Mouse (Mus musculus) MEL-GATA-1-ER (cell line): ENCODE data around the gene Pars2.

Experiments
- DNase-seq: peaks from one replicate; pipeline ENCODE4 v3.0.0-alpha.2; 2012; ENCODE audit warnings: low read depth; ENCODE audit errors: extremely low read depth

The Pars2 gene

GRCm38 (mm10) chr4:106700798-106701197 lies 49.9 kb downstream of the Pars2 start:
- DNase-seq: no peak

- DNase-seq: no peak
Measured at GRCm38 (mm10) chr4:106703956-106704355, 53.1 kb downstream of the Pars2 start.

- no peak for DNase-seq
Measured at GRCm38 (mm10) chr4:106704416-106704815, 53.5 kb downstream of the Pars2 start.
